Mouse (Mus musculus): Measurements from ENCODE around the gene Slc7a4. TPM values are rescaled to one million over a fixed set of nuclear protein-coding genes. Genes with fewer than 3 reads are reported as not detected.

Slc7a4 gene
- polyA plus RNA-seq, 1 experiment from 2014 or later = 44.5 TPM

DNA sequence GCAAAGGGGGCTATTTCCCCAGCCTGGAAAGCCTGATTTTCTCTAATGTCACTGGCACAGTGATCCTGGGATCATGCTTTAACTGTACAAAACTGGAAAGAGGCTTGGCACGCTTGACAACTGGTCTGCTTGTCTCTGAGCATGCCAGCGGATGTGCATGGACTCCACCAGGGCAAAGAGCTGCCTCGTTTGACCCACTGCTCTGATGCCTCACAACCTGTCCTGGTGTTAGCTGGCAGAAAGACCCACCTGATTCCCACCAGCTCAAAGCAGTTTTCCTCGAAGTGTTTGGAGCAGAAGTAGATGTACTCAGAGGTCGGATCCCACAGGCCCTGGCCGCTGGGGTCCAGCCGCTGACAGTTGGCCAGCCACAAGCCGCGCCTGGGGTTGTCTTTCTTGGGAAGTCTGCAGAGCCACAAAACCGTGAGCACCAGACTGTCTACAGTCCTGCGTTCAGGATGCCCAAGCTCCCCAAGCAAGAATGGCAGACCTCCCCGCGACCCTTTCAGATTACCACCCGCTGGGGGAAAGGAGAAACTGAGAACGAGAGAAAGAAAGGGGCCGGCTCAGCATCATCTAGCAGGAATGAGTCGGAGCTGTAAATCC lies 52.9 kb downstream of the Slc7a4 start:
- no peak for ATAC-seq
- Histone ChIP-seq H3K4me3 (replicated peaks; ENCODE audit: low read length) (peak overlapping the region; percentile 77), H3K27ac (ENCODE audit: low read length) (peak overlapping the region; percentile 99), H3K9me3 (ENCODE audit: control insufficient read depth, low read length) (no peaks in the 10 kb centered on the region), H3K9ac (replicated peaks; ENCODE audit: low read depth, low read length) (peak overlapping the region; percentile 83), H3K4me1 (replicated peaks; ENCODE audit: control insufficient read depth, insufficient read depth, low read length) (peaks cover 16% of the 10 kb centered on the region), H3K27me3 (replicated peaks; ENCODE audit: control insufficient read depth, insufficient read depth, low read length) (no peaks in the 10 kb centered on the region), H3K4me2 (ENCODE audit: low read length) (peak overlapping the region; percentile 85), H3K36me3 (ENCODE audit: control insufficient read depth, insufficient read depth) (peaks cover 18% of the 10 kb centered on the region)
- WGBS = 15% methylated on average over 17 of the region's 17 CpGs

DNA sequence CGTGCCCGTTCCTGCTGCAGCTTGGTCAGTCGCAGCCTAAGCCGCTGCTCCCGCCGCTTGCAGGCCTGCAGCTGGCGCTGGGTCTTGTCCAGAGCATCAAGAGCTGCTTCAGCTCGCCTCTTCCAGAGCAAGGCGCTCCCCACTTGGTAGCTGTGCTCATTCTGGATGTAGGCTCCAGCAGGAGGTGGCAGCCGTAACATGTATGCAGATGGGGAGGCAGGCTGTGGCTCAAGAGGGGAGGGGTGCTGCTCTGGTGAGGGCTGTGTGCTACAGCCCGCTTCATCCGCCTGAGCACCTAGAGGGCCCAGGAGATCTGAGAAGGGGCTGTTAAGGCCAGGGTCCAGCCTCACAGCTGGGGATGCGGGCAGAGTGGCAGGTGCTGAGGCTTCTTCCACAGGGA lies 54.7 kb downstream of the Slc7a4 start:
- no peak for ATAC-seq
- Histone ChIP-seq H3K4me3 (replicated peaks; ENCODE audit: low read length) (no peak overlapping the region), H3K27ac (ENCODE audit: low read length) (no peak overlapping the region), H3K4me1 (replicated peaks; ENCODE audit: control insufficient read depth, insufficient read depth, low read length) (peaks cover 16% of the 10 kb centered on the region), H3K36me3 (ENCODE audit: control insufficient read depth, insufficient read depth) (peaks cover 18% of the 10 kb centered on the region), H3K9me3 (ENCODE audit: control insufficient read depth, low read length) (no peaks in the 10 kb centered on the region), H3K9ac (replicated peaks; ENCODE audit: low read depth, low read length) (no peak overlapping the region), H3K4me2 (ENCODE audit: low read length) (no peak overlapping the region), H3K27me3 (replicated peaks; ENCODE audit: control insufficient read depth, insufficient read depth, low read length) (no peaks in the 10 kb centered on the region)
- WGBS = 83% methylated on average over 13 of the region's 13 CpGs

DNA sequence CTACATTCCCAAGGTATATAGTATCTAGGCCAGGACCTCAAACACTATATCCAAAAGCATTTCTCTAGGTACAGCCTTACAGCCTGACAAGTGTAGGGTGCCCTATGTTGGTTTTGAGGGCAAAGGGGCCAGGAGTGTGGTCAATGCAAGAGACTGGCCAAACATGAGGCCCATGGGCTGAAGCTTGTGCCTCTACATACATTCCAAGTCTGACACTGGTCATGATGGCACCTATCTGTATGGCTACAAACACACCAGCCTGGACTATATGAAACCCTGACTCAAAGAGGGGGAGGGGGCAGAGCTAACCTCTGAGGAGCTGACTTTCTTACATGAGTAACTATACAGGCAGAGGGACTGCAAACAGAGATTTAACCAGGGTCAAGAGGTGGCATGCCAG lies 55.4 kb downstream of the Slc7a4 start:
- no peak for ATAC-seq
- H3K36me3 ChIP-seq (ENCODE audit: control insufficient read depth, insufficient read depth) = peaks cover 19% of the 10 kb centered on the region
- no peaks in the 10 kb centered on the region for H3K9me3 ChIP-seq (ENCODE audit: control insufficient read depth, low read length)
- H3K4me2 ChIP-seq (ENCODE audit: low read length) = no peak overlapping the region
- H3K4me1 ChIP-seq (replicated peaks; ENCODE audit: control insufficient read depth, insufficient read depth, low read length) = peaks cover 16% of the 10 kb centered on the region
- H3K9ac ChIP-seq (replicated peaks; ENCODE audit: low read depth, low read length) = no peak overlapping the region
- H3K27me3 ChIP-seq (replicated peaks; ENCODE audit: control insufficient read depth, insufficient read depth, low read length) = no peaks in the 10 kb centered on the region
- H3K27ac ChIP-seq (ENCODE audit: low read length) = no peak overlapping the region
- H3K4me3 ChIP-seq (replicated peaks; ENCODE audit: low read length) = no peak overlapping the region

DNA sequence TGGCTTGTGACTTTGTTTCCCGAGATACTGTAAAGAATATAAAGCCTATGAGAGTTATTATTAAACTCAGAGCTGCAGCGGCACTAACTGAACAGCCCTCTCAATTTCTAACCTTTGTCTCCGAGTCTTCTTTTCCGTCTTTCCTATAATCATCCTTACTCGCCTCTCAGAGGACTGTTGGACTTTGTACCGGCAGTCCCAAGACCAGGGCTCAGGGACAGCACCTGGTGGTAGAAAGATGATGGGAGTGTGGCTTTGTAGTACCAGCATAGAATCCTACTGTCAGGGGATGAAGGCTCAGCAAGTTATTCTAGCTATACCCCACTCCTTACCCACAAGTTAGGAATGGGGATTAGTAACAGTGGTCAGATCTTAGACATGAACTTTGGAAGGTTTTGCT lies 56.8 kb downstream of the Slc7a4 start:
- 95% methylated on average over 6 of the region's 6 CpGs for WGBS
- Histone ChIP-seq H3K9me3 (ENCODE audit: control insufficient read depth, low read length) (no peaks in the 10 kb centered on the region), H3K27ac (ENCODE audit: low read length) (no peak overlapping the region), H3K4me1 (replicated peaks; ENCODE audit: control insufficient read depth, insufficient read depth, low read length) (peaks cover 8% of the 10 kb centered on the region), H3K36me3 (ENCODE audit: control insufficient read depth, insufficient read depth) (peaks cover 31% of the 10 kb centered on the region), H3K4me2 (ENCODE audit: low read length) (no peak overlapping the region), H3K27me3 (replicated peaks; ENCODE audit: control insufficient read depth, insufficient read depth, low read length) (no peaks in the 10 kb centered on the region), H3K9ac (replicated peaks; ENCODE audit: low read depth, low read length) (no peak overlapping the region), H3K4me3 (replicated peaks; ENCODE audit: low read length) (no peak overlapping the region)
- ATAC-seq = no peak

DNA sequence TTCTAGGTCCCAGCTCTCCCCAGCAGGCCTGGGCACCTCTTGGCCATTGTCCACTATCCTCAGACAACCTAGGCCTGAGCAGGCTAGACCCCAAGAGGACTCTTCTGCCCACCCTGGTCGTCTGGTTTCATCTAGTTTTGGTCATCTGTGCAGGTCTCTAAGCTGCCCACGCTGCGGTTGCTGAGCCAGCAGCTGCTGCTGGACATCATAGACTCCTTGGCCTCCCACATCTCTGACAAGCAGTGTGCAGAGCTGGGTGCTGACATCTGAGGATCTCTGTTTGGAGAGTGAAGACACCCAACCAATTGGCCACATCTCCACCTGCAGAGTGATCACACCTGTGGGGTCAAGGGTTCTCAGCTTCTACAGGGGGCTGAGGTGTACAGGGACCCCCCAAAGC lies 57.5 kb downstream of the Slc7a4 start:
- no peak overlapping the region for H3K4me3 ChIP-seq (replicated peaks; ENCODE audit: low read length)
- H3K27ac ChIP-seq (ENCODE audit: low read length) = no peak overlapping the region
- no peaks in the 10 kb centered on the region for H3K27me3 ChIP-seq (replicated peaks; ENCODE audit: control insufficient read depth, insufficient read depth, low read length)
- no peak overlapping the region for H3K4me2 ChIP-seq (ENCODE audit: low read length)
- peaks cover 37% of the 10 kb centered on the region for H3K36me3 ChIP-seq (ENCODE audit: control insufficient read depth, insufficient read depth)
- H3K9ac ChIP-seq (replicated peaks; ENCODE audit: low read depth, low read length) = no peak overlapping the region
- no peak for ATAC-seq
- WGBS = 89% methylated on average over 3 of the region's 3 CpGs
- H3K9me3 ChIP-seq (ENCODE audit: control insufficient read depth, low read length) = no peaks in the 10 kb centered on the region
- H3K4me1 ChIP-seq (replicated peaks; ENCODE audit: control insufficient read depth, insufficient read depth, low read length) = peaks cover 8% of the 10 kb centered on the region

DNA sequence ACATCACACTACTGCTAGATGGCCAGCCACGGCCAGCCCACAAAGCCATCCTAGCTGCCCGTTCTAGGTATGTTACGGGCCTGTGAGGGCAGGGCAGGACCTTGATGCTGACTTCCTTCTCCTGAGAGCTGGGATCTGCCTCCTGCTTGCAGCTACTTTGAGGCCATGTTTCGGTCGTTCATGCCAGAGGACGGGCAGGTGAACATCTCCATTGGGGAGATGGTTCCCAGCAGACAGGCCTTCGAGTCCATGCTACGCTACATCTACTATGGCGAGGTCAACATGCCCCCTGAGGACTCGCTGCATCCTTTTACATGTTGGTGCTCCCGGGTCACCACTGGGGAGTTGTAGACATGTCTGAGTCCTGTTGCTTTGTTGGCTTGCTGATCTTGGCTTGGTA lies 58.9 kb downstream of the Slc7a4 start:
- no peaks in the 10 kb centered on the region for H3K9me3 ChIP-seq (ENCODE audit: control insufficient read depth, low read length)
- peaks cover 40% of the 10 kb centered on the region for H3K36me3 ChIP-seq (ENCODE audit: control insufficient read depth, insufficient read depth)
- no peak for ATAC-seq
- no peak overlapping the region for H3K4me3 ChIP-seq (replicated peaks; ENCODE audit: low read length)
- no peak overlapping the region for H3K4me2 ChIP-seq (ENCODE audit: low read length)
- no peaks in the 10 kb centered on the region for H3K27me3 ChIP-seq (replicated peaks; ENCODE audit: control insufficient read depth, insufficient read depth, low read length)
- H3K9ac ChIP-seq (replicated peaks; ENCODE audit: low read depth, low read length) = no peak overlapping the region
- H3K4me1 ChIP-seq (replicated peaks; ENCODE audit: control insufficient read depth, insufficient read depth, low read length) = no peaks in the 10 kb centered on the region
- H3K27ac ChIP-seq (ENCODE audit: low read length) = no peak overlapping the region
- 94% methylated on average over 11 of the region's 11 CpGs for WGBS

Other genes with a start within 250 kb of the Slc7a4 start
- 25.4 and 31.8 TPM in 2 replicates for gene Snap29, start 177.2 kb downstream of the Slc7a4 start, polyA plus RNA-seq (2015; fragmentation: Nextera tagmentation; extraction: Ambion mirVana)
- gene Pi4ka, start 176.9 kb downstream of the Slc7a4 start, polyA plus RNA-seq (2015; fragmentation: Nextera tagmentation; extraction: Ambion mirVana) = 67.4 and 70.4 TPM in 2 replicates
- 104 and 122 TPM in 2 replicates for gene Crkl, start 131.2 kb downstream of the Slc7a4 start, polyA plus RNA-seq (2015; fragmentation: Nextera tagmentation; extraction: Ambion mirVana)
- 9.5 and 12.6 TPM in 2 replicates for gene Aifm3, start 93.6 kb downstream of the Slc7a4 start, polyA plus RNA-seq (2015; fragmentation: Nextera tagmentation; extraction: Ambion mirVana)
- 130 and 150 TPM in 2 replicates for gene Lztr1, start 74.5 kb downstream of the Slc7a4 start, polyA plus RNA-seq (2015; fragmentation: Nextera tagmentation; extraction: Ambion mirVana)
- gene Thap7, start 52.1 kb downstream of the Slc7a4 start, polyA plus RNA-seq (2015; fragmentation: Nextera tagmentation; extraction: Ambion mirVana) = 66.3 and 66.5 TPM in 2 replicates
- gene Lrrc74b, start 22.0 kb downstream of the Slc7a4 start, polyA plus RNA-seq (2015; fragmentation: Nextera tagmentation; extraction: Ambion mirVana) = 0.38 and 1.0 TPM in 2 replicates
- gene P2rx6, start 21.3 kb downstream of the Slc7a4 start, polyA plus RNA-seq (2015; fragmentation: Nextera tagmentation; extraction: Ambion mirVana) = 1.5 and 1.6 TPM in 2 replicates
- 33.4 and 38.3 TPM in 2 replicates for gene Smpd4, start 36.1 kb upstream of the Slc7a4 start, polyA plus RNA-seq (2015; fragmentation: Nextera tagmentation; extraction: Ambion mirVana)
- gene Ccdc74a, start 63.3 kb upstream of the Slc7a4 start, polyA plus RNA-seq (2015; fragmentation: Nextera tagmentation; extraction: Ambion mirVana) = 5.5 and 7.7 TPM in 2 replicates
- gene Med15, start 149.7 kb upstream of the Slc7a4 start, polyA plus RNA-seq (2015; fragmentation: Nextera tagmentation; extraction: Ambion mirVana) = 41.9 and 50.1 TPM in 2 replicates
- gene Klhl22, start 176.4 kb upstream of the Slc7a4 start, polyA plus RNA-seq (2015; fragmentation: Nextera tagmentation; extraction: Ambion mirVana) = 76.1 and 89.5 TPM in 2 replicates
- gene Scarf2, start 214.1 kb upstream of the Slc7a4 start, polyA plus RNA-seq (2015; fragmentation: Nextera tagmentation; extraction: Ambion mirVana) = 0.99 and 1.4 TPM in 2 replicates
- 0.86 and 1.5 TPM in 2 replicates for gene B830017H08Rik, start 249.9 kb upstream of the Slc7a4 start, polyA plus RNA-seq (2015; fragmentation: Nextera tagmentation; extraction: Ambion mirVana)